Mouse (Mus musculus) lung, embryonic 14.5 days (tissue): ENCODE measurements around the gene Mark3. TPM values are rescaled to one million over a fixed set of nuclear protein-coding genes. Genes with fewer than 3 reads are reported as not detected.

ENCODE experiments used
- ATAC-seq: fragments of 200-750 bp; cut with Nextera tagmentation; 2 replicates; pipeline ENCODE4 v1.8.0; 2017; ENCODE audit warnings: mild to moderate bottlenecking, moderate TSS enrichment, moderate library complexity; ENCODE audit not compliant: insufficient read depth
- DNase-seq: peaks from one replicate; pipeline ENCODE4 v3.0.0-alpha.2; 2015
- H3K27ac ChIP-seq: fragments of 300-500 bp; sonication (generic); 2 replicates; pipeline ENCODE4 v1.5.1; 2014; ENCODE audit warnings: low read depth, mild to moderate bottlenecking, moderate library complexity
- H3K27me3 ChIP-seq: fragments of 300-500 bp; sonication (generic); 2 replicates; pipeline ENCODE4 v1.6.1; 2014; ENCODE audit warnings: low read length, control low read depth; ENCODE audit not compliant: insufficient read depth
- H3K36me3 ChIP-seq: fragments of 300-500 bp; sonication (generic); 2 replicates; pipeline ENCODE4 v1.6.1; 2014; ENCODE audit warnings: control low read depth; ENCODE audit not compliant: insufficient read depth
- H3K4me1 ChIP-seq: fragments of 300-500 bp; sonication (generic); 2 replicates; pipeline ENCODE4 v1.6.1; 2014; ENCODE audit warnings: antibody characterized with exemption, control low read depth; ENCODE audit not compliant: insufficient read depth
- H3K4me2 ChIP-seq: fragments of 300-500 bp; sonication (generic); 2 replicates; pipeline ENCODE4 v1.6.1; 2014; ENCODE audit warnings: mild to moderate bottlenecking
- H3K4me3 ChIP-seq: fragments of 300-500 bp; sonication (generic); 2 replicates; pipeline ENCODE4 v1.5.1; 2014; ENCODE audit warnings: low read depth, low read length
- H3K9ac ChIP-seq: fragments of 300-500 bp; sonication (generic); 2 replicates; pipeline ENCODE4 v1.6.1; 2014
- H3K9me3 ChIP-seq: fragments of 300-500 bp; sonication (generic); 2 replicates; pipeline ENCODE4 v1.6.1; 2016; ENCODE audit warnings: low read depth, low read length, control low read depth
- CTCF ChIP-seq: IDR thresholded peaks from 2 replicates; pipeline ENCODE4 v1.5.1; 2016; ENCODE audit warnings: antibody characterized with exemption, low read depth
- WGBS: fragments of 180-500 bp; shearing (Covaris S2); extraction: QIAGEN DNeasy Blood & Tissue Kit; methylation state at CpG from one replicate; pipeline ENCODE4 v1.1.7; 2014; 5-methylcytosine and 5-hydroxymethylcytosine counted together
- polyA plus RNA-seq: library from polyadenylated mRNA; unstranded; fragments of >200 nt; fragmentation: Nextera tagmentation; extraction: Ambion mirVana; gene quantifications from 2 replicates; pipeline ENCODE4 v1.2.1, GENCODE M21; 2014

Gene Mark3
- polyA plus RNA-seq: 57.3 and 62.0 TPM in 2 replicates

GRCm38 (mm10) chr12:111574074-111574886 is at the start of gene Mark3:
TSS of gene Mark3 (plus strand) at chr12:111574523.
- Histone ChIP-seq H3K9me3 (no peaks in the 10 kb centered on the region), H3K4me2 (peak within 1 kb of the TSS; percentile 86), H3K4me3 (peak within 1 kb of the TSS; percentile 100), H3K27me3 (no peaks in the 10 kb centered on the region), H3K9ac (peak within 1 kb of the TSS; percentile 97), H3K4me1 (peaks cover 10% of the 10 kb centered on the region; the same call in 1 of the 2 replicates), H3K36me3 (no peaks in the 10 kb centered on the region), H3K27ac (peak within 1 kb of the TSS; percentile 94)
- DNase-seq (peak; percentile 99), ATAC-seq (peak; percentile 99)
- TF ChIP-seq CTCF: no peak
- WGBS: under 1% methylated on average over 56 of the region's 75 CpGs

- no peak overlapping the region for H3K4me2 ChIP-seq
- no peaks in the 10 kb centered on the region for H3K4me1 ChIP-seq
- no peak overlapping the region for H3K27ac ChIP-seq
- no peaks in the 10 kb centered on the region for H3K36me3 ChIP-seq
- H3K9ac ChIP-seq: no peak overlapping the region
- H3K27me3 ChIP-seq: no peaks in the 10 kb centered on the region
- ATAC-seq (no peak), DNase-seq (no peak)
- TF ChIP-seq CTCF: no peak
- no peaks in the 10 kb centered on the region for H3K9me3 ChIP-seq
- H3K4me3 ChIP-seq: no peak overlapping the region
- WGBS: 78% methylated on average over 3 of the region's 3 CpGs
Observed at GRCm38 (mm10) chr12:111524883-111525282, 49.4 kb upstream of the Mark3 start.

- Histone ChIP-seq H3K36me3 (no peaks in the 10 kb centered on the region), H3K4me3 (no peak overlapping the region), H3K27me3 (no peaks in the 10 kb centered on the region), H3K4me1 (no peaks in the 10 kb centered on the region), H3K9me3 (no peaks in the 10 kb centered on the region), H3K9ac (no peak overlapping the region), H3K27ac (no peak overlapping the region), H3K4me2 (no peak overlapping the region)
- no peak for DNase-seq
- WGBS: 48% methylated on average over 8 of the region's 8 CpGs
- no peak for TF ChIP-seq CTCF
- no peak for ATAC-seq
Observed at GRCm38 (mm10) chr12:111527643-111528281, 46.6 kb upstream of the Mark3 start.

- no peaks in the 10 kb centered on the region for H3K27me3 ChIP-seq
- H3K4me2 ChIP-seq: no peak overlapping the region
- 12% methylated on average over 8 of the region's 8 CpGs for WGBS
- ATAC-seq: no peak
- no peaks in the 10 kb centered on the region for H3K4me1 ChIP-seq
- TF ChIP-seq CTCF: no peak
- DNase-seq: no peak
- H3K9ac ChIP-seq: no peak overlapping the region
- H3K9me3 ChIP-seq: no peaks in the 10 kb centered on the region
- no peaks in the 10 kb centered on the region for H3K36me3 ChIP-seq
- no peak overlapping the region for H3K4me3 ChIP-seq
- H3K27ac ChIP-seq: no peak overlapping the region
Observed at GRCm38 (mm10) chr12:111529192-111529591, 45.1 kb upstream of the Mark3 start.

GRCm38 (mm10) chr12:111533096-111533794 is 41.1 kb upstream of the Mark3 start:
- no peaks in the 10 kb centered on the region for H3K27me3 ChIP-seq
- ATAC-seq (no peak), DNase-seq (no peak)
- no peaks in the 10 kb centered on the region for H3K9me3 ChIP-seq
- 0 out of 2 replicates have a peak, but pooled peaks cover 3% of the 10 kb centered on the region for H3K4me1 ChIP-seq
- no peaks in the 10 kb centered on the region for H3K36me3 ChIP-seq
- H3K4me3 ChIP-seq: no peak overlapping the region
- no peak overlapping the region for H3K9ac ChIP-seq
- H3K27ac ChIP-seq: no peak overlapping the region
- no peak overlapping the region for H3K4me2 ChIP-seq
- WGBS: 48% methylated on average over 11 of the region's 11 CpGs
- no peak for TF ChIP-seq CTCF

GRCm38 (mm10) chr12:111535281-111535680 is 39.0 kb upstream of the Mark3 start:
- Histone ChIP-seq H3K27me3 (no peaks in the 10 kb centered on the region), H3K9me3 (no peaks in the 10 kb centered on the region), H3K4me1 (0 out of 2 replicates have a peak, but pooled peaks cover 3% of the 10 kb centered on the region), H3K4me3 (no peak overlapping the region), H3K36me3 (peaks cover 16% of the 10 kb centered on the region), H3K27ac (no peak overlapping the region), H3K4me2 (no peak overlapping the region), H3K9ac (no peak overlapping the region)
- WGBS: 36% methylated on average over 6 of the region's 6 CpGs
- ATAC-seq: no peak
- DNase-seq: no peak
- TF ChIP-seq CTCF: no peak

GRCm38 (mm10) chr12:111535762-111536161 is 38.6 kb upstream of the Mark3 start:
- Histone ChIP-seq H3K4me3 (no peak overlapping the region), H3K4me1 (0 out of 2 replicates have a peak, but pooled peaks cover 3% of the 10 kb centered on the region), H3K36me3 (peaks cover 20% of the 10 kb centered on the region), H3K27me3 (no peaks in the 10 kb centered on the region), H3K27ac (no peak overlapping the region), H3K4me2 (no peak overlapping the region), H3K9me3 (no peaks in the 10 kb centered on the region), H3K9ac (no peak overlapping the region)
- ATAC-seq (no peak), DNase-seq (no peak)
- TF ChIP-seq CTCF: no peak
- 69% methylated on average over 5 of the region's 5 CpGs for WGBS
